In the genomic region with DNA sequence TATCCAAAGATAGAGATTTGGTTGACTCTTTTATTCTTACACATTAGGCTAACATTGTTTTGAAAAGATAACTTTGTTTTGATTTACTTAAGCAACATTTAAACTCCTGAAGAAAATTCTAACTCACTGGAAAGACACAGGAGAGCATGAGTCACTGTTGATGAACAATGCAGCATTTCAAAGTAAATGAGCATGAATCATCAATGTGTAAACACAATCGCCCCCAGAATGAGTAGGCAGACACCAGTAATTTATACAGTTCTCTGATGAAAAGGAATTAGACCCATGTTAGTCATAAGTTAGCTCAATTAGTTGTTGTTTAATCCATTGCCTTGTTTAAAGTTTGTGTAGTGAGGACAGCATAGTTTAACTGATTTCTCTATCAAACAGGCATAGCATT, we compare ENCODE assay signal across 13 mouse cellular contexts.
"Had no signal": no experiment of that assay in that cellular context is flagged by ENCODE, and none has a peak within 500 bp of the region (broad histone marks: within the 10 kb centered on the region; RNA-seq: fewer than 3 reads in every experiment).

No protein-coding gene starts in this region.

- H3K36me3 ChIP-seq: limb, embryonic 10.5 days; liver, embryonic 15.5 days; midbrain, embryonic 10.5 days; stomach, embryonic 15.5 days had no signal

- ATAC-seq: intestine, postnatal 0 days; lung, postnatal 0 days had no signal

- H3K27me3 ChIP-seq: liver, embryonic 15.5 days; stomach, embryonic 15.5 days had no signal

- H3K4me3 ChIP-seq: limb, embryonic 10.5 days; liver, embryonic 15.5 days; midbrain, embryonic 10.5 days; myocyte; stomach, embryonic 15.5 days had no signal

- DNase-seq: kidney, adult 8-10 months; kidney, postnatal 25 days; lung, adult 2 months; lung, postnatal 36 days; midbrain, embryonic 14.5 days; thymus, postnatal 4 days had no signal
